Mouse (Mus musculus) MEL (cell line): ENCODE data around the gene Olfr263. TPM values are rescaled to one million over a fixed set of nuclear protein-coding genes. Genes with fewer than 3 reads are reported as not detected.
A peak's percentile ranks its signal among the peaks of the same experiment; 100 is the strongest.

Experiments
- DNase-seq: peaks from one replicate; pipeline ENCODE4 v3.0.0; 2011; ENCODE audit warnings: low read depth, low spot score
- H3K27ac ChIP-seq: 2 replicates; pipeline ENCODE4 v1.5.1; 2012; ENCODE audit warnings: low read depth, mild to moderate bottlenecking, control low read depth, low read length, moderate library complexity; ENCODE audit not compliant: control insufficient read depth
- H3K27me3 ChIP-seq, 2 experiments: fragments of 150-350 bp in 1 of 2; sonication (generic) in 1 of 2; 2 replicates each; pipeline ENCODE4 v1.6.1; 2012; ENCODE audit warnings: low read length in 2 of 2, mild to moderate bottlenecking in 2 of 2, improper control_type of control experiment in 1 of 2, moderate library complexity in 1 of 2; ENCODE audit not compliant: insufficient read depth in 2 of 2, control insufficient read depth in 1 of 2
- H3K36me3 ChIP-seq, 2 experiments: 2 replicates each; pipeline ENCODE4 v1.6.1; 2012 to 2014; ENCODE audit warnings: low read length in 2 of 2, improper control_type of control experiment in 1 of 2, inconsistent platforms in 1 of 2, mild to moderate bottlenecking in 1 of 2; ENCODE audit not compliant: insufficient read depth in 2 of 2, control insufficient read depth in 1 of 2
- H3K4me1 ChIP-seq, 2 experiments: fragments of 150-350 bp in 1 of 2; sonication (generic) in 1 of 2; 2 replicates each; pipeline ENCODE4 v1.6.1; 2012; ENCODE audit warnings: low read length in 2 of 2, improper control_type of control experiment in 1 of 2, mild to moderate bottlenecking in 1 of 2; ENCODE audit not compliant: insufficient read depth in 2 of 2, control insufficient read depth in 1 of 2
- H3K4me3 ChIP-seq, 2 experiments: fragments of 150-350 bp in 1 of 2; sonication (generic) in 1 of 2; 2 replicates each; pipeline ENCODE4 v1.5.1; 2012; ENCODE audit warnings: low read depth in 2 of 2, low read length in 2 of 2, mild to moderate bottlenecking in 2 of 2, moderate library complexity in 2 of 2, control low read depth in 1 of 2, improper control_type of control experiment in 1 of 2; ENCODE audit not compliant: control insufficient read depth in 1 of 2, insufficient read depth in 1 of 2
- H3K79me2 ChIP-seq: 2 replicates; pipeline ENCODE4 v1.6.1; 2012; ENCODE audit warnings: mild to moderate bottlenecking, low read length, moderate library complexity; ENCODE audit not compliant: control insufficient read depth, poor library complexity, insufficient read depth
- H3K9ac ChIP-seq: 2 replicates; pipeline ENCODE4 v1.6.1; 2012; ENCODE audit warnings: low read depth, mild to moderate bottlenecking, control low read depth, low read length, moderate library complexity; ENCODE audit not compliant: control insufficient read depth, poor library complexity, severe bottlenecking
- H3K9me3 ChIP-seq: fragments of 150-350 bp; sonication (generic); replicated peaks from 2 replicates; pipeline ENCODE4 v1.6.1; 2012; ENCODE audit warnings: mild to moderate bottlenecking, low read length, improper control_type of control experiment, moderate library complexity; ENCODE audit not compliant: insufficient read depth
- CHD1 ChIP-seq: IDR thresholded peaks from 2 replicates; pipeline ENCODE4 v1.6.1; 2012; ENCODE audit warnings: low read depth, mild to moderate bottlenecking, inconsistent platforms, low read length, improper control_type of control experiment
- CHD2 ChIP-seq: IDR thresholded peaks from 2 replicates; pipeline ENCODE4 v1.6.1; 2011; ENCODE audit warnings: low read length, improper control_type of control experiment
- CTCF ChIP-seq, 3 experiments: IDR thresholded peaks in 2 of 3; conservative IDR thresholded peaks in 1 of 3; 2 replicates each; pipeline ENCODE4 v1.5.1; 2011 to 2012; ENCODE audit warnings: low read length in 3 of 3, low read depth in 2 of 3, mild to moderate bottlenecking in 2 of 3, improper control_type of control experiment in 1 of 3, inconsistent platforms in 1 of 3, mixed read lengths in 1 of 3, moderate library complexity in 1 of 3; ENCODE audit not compliant: control insufficient read depth in 1 of 3, insufficient read depth in 1 of 3, poor library complexity in 1 of 3, severe bottlenecking in 1 of 3
- ETS1 ChIP-seq: IDR thresholded peaks from 2 replicates; pipeline ENCODE4 v1.6.1; 2012; ENCODE audit warnings: low read depth, mild to moderate bottlenecking, inconsistent platforms, low read length, improper control_type of control experiment, moderate library complexity
- HCFC1 ChIP-seq: IDR thresholded peaks from 2 replicates; pipeline ENCODE4 v1.6.1; 2012; ENCODE audit warnings: low read depth, mild to moderate bottlenecking, inconsistent platforms, low read length, improper control_type of control experiment, moderate library complexity
- MAFK ChIP-seq: IDR thresholded peaks from 2 replicates; pipeline ENCODE4 v1.6.1; 2011; ENCODE audit warnings: low read depth, mild to moderate bottlenecking, low read length, improper control_type of control experiment, borderline replicate concordance
- MEF2A ChIP-seq: IDR thresholded peaks from 2 replicates; pipeline ENCODE4 v1.6.1; 2014; ENCODE audit warnings: low read depth, mild to moderate bottlenecking, inconsistent platforms, low read length, improper control_type of control experiment; ENCODE audit not compliant: poor library complexity, insufficient replicate concordance, severe bottlenecking; ENCODE audit errors: extremely low read depth
- MYB ChIP-seq: IDR thresholded peaks from 2 replicates; pipeline ENCODE4 v1.6.1; 2011; ENCODE audit warnings: mild to moderate bottlenecking, low read depth, low read length, improper control_type of control experiment
- MYC ChIP-seq: IDR thresholded peaks from 2 replicates; pipeline ENCODE4 v1.6.1; 2011; ENCODE audit warnings: low read depth, mild to moderate bottlenecking, low read length, improper control_type of control experiment, moderate library complexity
- NELFE ChIP-seq: IDR thresholded peaks from 2 replicates; pipeline ENCODE4 v1.6.1; 2011; ENCODE audit warnings: low read depth, low read length, improper control_type of control experiment
- NRF1 ChIP-seq: IDR thresholded peaks from 2 replicates; pipeline ENCODE4 v1.6.1; 2014; ENCODE audit warnings: low read depth, mild to moderate bottlenecking, inconsistent platforms, low read length, improper control_type of control experiment, moderate library complexity; ENCODE audit not compliant: poor library complexity, insufficient read depth, severe bottlenecking
- POLR2A ChIP-seq, 2 experiments: IDR thresholded peaks; 2 replicates each; pipeline ENCODE4 v1.6.1; 2011 to 2012; ENCODE audit warnings: low read length in 2 of 2, mild to moderate bottlenecking in 2 of 2, control low read depth in 1 of 2, improper control_type of control experiment in 1 of 2, low read depth in 1 of 2, moderate library complexity in 1 of 2; ENCODE audit not compliant: control insufficient read depth in 1 of 2, insufficient read depth in 1 of 2, poor library complexity in 1 of 2
- RAD21 ChIP-seq: IDR thresholded peaks from 2 replicates; pipeline ENCODE4 v1.6.1; 2011; ENCODE audit warnings: mild to moderate bottlenecking, low read depth, low read length, improper control_type of control experiment
- SIN3A ChIP-seq: IDR thresholded peaks from 2 replicates; pipeline ENCODE4 v1.6.1; 2012; ENCODE audit warnings: low read length, improper control_type of control experiment, inconsistent platforms
- TAL1 ChIP-seq: IDR thresholded peaks from 2 replicates; pipeline ENCODE4 v1.6.1; 2012; ENCODE audit warnings: mild to moderate bottlenecking, inconsistent platforms, low read length, moderate library complexity, mixed read lengths
- TBP ChIP-seq: IDR thresholded peaks from 2 replicates; pipeline ENCODE4 v1.8.0; 2011; ENCODE audit warnings: low read depth, low read length, improper control_type of control experiment
- UBTF ChIP-seq: IDR thresholded peaks from 2 replicates; pipeline ENCODE4 v1.6.1; 2012; ENCODE audit warnings: low read depth, mild to moderate bottlenecking, inconsistent platforms, low read length, improper control_type of control experiment, moderate library complexity, borderline replicate concordance; ENCODE audit not compliant: insufficient read depth
- ZMIZ1 ChIP-seq: IDR thresholded peaks from 2 replicates; pipeline ENCODE4 v1.6.1; 2012; ENCODE audit warnings: low read depth, mild to moderate bottlenecking, inconsistent platforms, low read length, improper control_type of control experiment, moderate library complexity
- polyA plus RNA-seq, 2 experiments: library from polyadenylated mRNA; stranded (reverse) in 1 of 2; unstranded in 1 of 2; fragments of >175 nt in 1 of 2; fragments of >200 nt in 1 of 2; gene quantifications; 2 replicates each; pipeline versions ENCODE4 v1.2.1 to v1.2.4; 2012; ENCODE audit warnings: low replicate concordance in 2 of 2, low read depth in 1 of 2; ENCODE audit not compliant: insufficient read length in 2 of 2, insufficient read depth in 1 of 2, missing spikeins in 1 of 2
- total RNA-seq: library from RNA; depleted of rRNA; stranded (reverse); fragments of 300-350 nt; gene quantifications from 2 replicates; pipeline ENCODE4 v1.2.3, GENCODE M21; 2012

The Olfr263 gene
- total and polyA plus RNA-seq, 3 experiments: not detected

DNA sequence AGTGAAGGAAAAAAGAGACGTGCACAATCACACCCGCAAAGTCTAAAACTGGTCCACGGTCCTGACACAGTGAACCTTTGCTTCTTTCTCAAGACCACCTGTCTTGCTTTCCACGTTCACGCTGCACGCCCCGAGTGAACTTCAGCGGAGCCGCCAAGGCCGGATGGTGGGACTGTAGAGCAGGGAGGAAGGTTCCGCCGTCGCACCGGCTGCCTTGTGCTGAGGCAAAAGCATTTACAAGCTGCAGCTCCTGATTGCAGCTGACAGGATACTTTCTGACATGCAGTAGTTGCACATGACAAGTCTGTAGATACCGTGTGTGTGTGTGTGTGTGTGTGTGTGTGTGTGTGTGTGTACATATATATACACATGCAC lies 41.7 kb downstream of the Olfr263 start:
- no peak overlapping the region for H3K27ac ChIP-seq
- DNase-seq: peak; percentile 82
- no peaks in the 10 kb centered on the region for H3K9me3 ChIP-seq
- H3K4me1 ChIP-seq: peaks cover 0 to 7% of the 10 kb centered on the region in 2 experiments; a peak in 2 of 4 replicates
- no peaks in the 10 kb centered on the region for H3K27me3 ChIP-seq
- no peak for TF ChIP-seq RAD21
- no peak for TF ChIP-seq MYB
- TF ChIP-seq CHD1: no peak
- TF ChIP-seq UBTF: no peak
- no peak for TF ChIP-seq TAL1
- TF ChIP-seq CHD2: no peak
- TF ChIP-seq NRF1: no peak
- no peak for TF ChIP-seq ETS1
- no peak for TF ChIP-seq ZMIZ1
- TF ChIP-seq MYC: no peak
- TF ChIP-seq NELFE: no peak
- TF ChIP-seq MEF2A: no peak
- TF ChIP-seq MAFK: no peak
- no peak for TF ChIP-seq SIN3A
- TF ChIP-seq TBP: no peak
- no peak for TF ChIP-seq HCFC1
- no peak for TF ChIP-seq POLR2A (IDR thresholded peaks at IDR 0.05; ENCODE audit: control insufficient read depth in 1 of 2, insufficient read depth in 1 of 2, low read depth in 1 of 2, low read length in 2 of 2, poor library complexity in 1 of 2)
- no peaks in the 10 kb centered on the region for H3K79me2 ChIP-seq
- peak overlapping the region; percentile 60 to 61 for H3K4me3 ChIP-seq
- H3K9ac ChIP-seq: peak overlapping the region; percentile 53
- peaks cover 0 to 12% of the 10 kb centered on the region in 2 experiments; a peak in 2 of 4 replicates for H3K36me3 ChIP-seq

- TF ChIP-seq ZMIZ1 (no peak), CTCF (IDR thresholded peaks at IDR 0.05 in 2 of 3, conservative IDR thresholded peaks at IDR 0.05 in 1 of 3; ENCODE audit: control insufficient read depth in 1 of 3, insufficient read depth in 1 of 3, low read depth in 2 of 3, low read length in 3 of 3, poor library complexity in 1 of 3, severe bottlenecking in 1 of 3) (peak in 2 of 3 experiments; percentile 26 to 46; a peak in 3 of 6 replicates)
- TF ChIP-seq, all 39 proteins: peak for 1
- H3K36me3 ChIP-seq: peaks cover 0 to 9% of the 10 kb centered on the region in 2 experiments; a peak in 2 of 4 replicates
- peaks cover 0 to 7% of the 10 kb centered on the region in 2 experiments; a peak in 2 of 4 replicates for H3K4me1 ChIP-seq
- H3K27me3 ChIP-seq: no peaks in the 10 kb centered on the region
- H3K9ac ChIP-seq: peak overlapping the region; percentile 57
- H3K27ac ChIP-seq: peak overlapping the region; percentile 26; the same call in 1 of the 2 replicates
- peak; percentile 93 for DNase-seq
- no peaks in the 10 kb centered on the region for H3K9me3 ChIP-seq
- H3K79me2 ChIP-seq: no peaks in the 10 kb centered on the region
- peak overlapping the region; percentile 60 to 61 for H3K4me3 ChIP-seq
These were observed 42.2 kb downstream of the Olfr263 start for GRCm38 (mm10) chr13:21171600-21172150.
